Comparison of ENCODE assay signal across 22 mouse cellular contexts in the genomic region with DNA sequence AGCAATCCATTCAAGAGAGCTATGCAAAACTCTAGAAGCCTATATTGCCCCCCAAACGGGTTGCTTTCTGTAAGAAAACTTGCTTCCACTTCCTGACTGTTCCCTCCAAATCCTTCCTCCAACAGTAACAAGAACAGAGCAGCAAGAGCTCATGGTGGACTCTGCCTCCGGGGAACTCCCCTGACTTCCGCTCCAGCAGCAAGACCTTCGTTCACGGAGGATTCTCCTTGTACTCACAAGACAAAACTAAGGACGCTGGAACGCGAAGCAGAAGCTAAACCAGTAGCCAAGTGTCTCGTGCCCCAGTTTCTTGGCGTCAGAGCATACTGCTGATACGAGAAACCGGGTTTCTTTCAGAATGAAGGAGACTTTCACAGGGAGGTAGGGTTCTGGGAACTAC. TPM values are rescaled to one million over a fixed set of nuclear protein-coding genes. Genes with fewer than 3 reads are reported as not detected.
DNase-seq lines count a peak whose midpoint lies in the region; ATAC-seq and TF ChIP-seq lines count a peak whose summit lies in the region.
"Had no signal": no experiment of that assay in that cellular context is flagged by ENCODE, and none has a peak within 500 bp of the region (broad histone marks: within the 10 kb centered on the region; RNA-seq: fewer than 3 reads in every experiment).

No protein-coding gene starts in this region.

- no peak for DNase-seq in frontal cortex, postnatal 25 days (ENCODE audit: low spot score in 2 of 2)
- no peak for DNase-seq in limb, embryonic 10.5 days (ENCODE audit: low spot score)
- peak; percentile 23 for DNase-seq in naive thymus-derived CD4-positive, alpha-beta T cell, adult 2 months (ENCODE audit: low read depth)
- no peak for DNase-seq in urinary bladder, postnatal 36 days (ENCODE audit: low spot score in 2 of 2)
- DNase-seq: adrenal gland, postnatal 25 days; cerebellum, postnatal 14 days; kidney, adult 18-20 months; kidney, postnatal 25 days; liver; lung, embryonic 14.5 days; right cerebral cortex, postnatal 25 days had no signal

- no peak for TF ChIP-seq CTCF in bone marrow, adult 2 months (IDR thresholded peaks at IDR 0.05; ENCODE audit: control insufficient read depth, insufficient read depth, low read length)

- no peak overlapping the region for H3K4me2 ChIP-seq in limb, embryonic 13.5 days (replicated peaks)
- H3K4me2 ChIP-seq in midbrain, embryonic 13.5 days (replicated peaks), result no peak overlapping the region
- H3K4me2 ChIP-seq: heart, embryonic 15.5 days; hindbrain, embryonic 14.5 days; lung, embryonic 14.5 days; midbrain, embryonic 12.5 days; neural tube, embryonic 15.5 days had no signal

- H3K9ac ChIP-seq in limb, embryonic 13.5 days, result no peak overlapping the region
- no peak overlapping the region for H3K9ac ChIP-seq in midbrain, embryonic 13.5 days (replicated peaks)
- H3K9ac ChIP-seq: heart, embryonic 15.5 days; hindbrain, embryonic 14.5 days; lung, embryonic 14.5 days; midbrain, embryonic 12.5 days; neural tube, embryonic 15.5 days had no signal

- H3K36me3 ChIP-seq in limb, embryonic 13.5 days, result no peaks in the 10 kb centered on the region
- no peaks in the 10 kb centered on the region for H3K36me3 ChIP-seq in limb, embryonic 10.5 days
- no peaks in the 10 kb centered on the region for H3K36me3 ChIP-seq in midbrain, embryonic 13.5 days
- H3K36me3 ChIP-seq: heart, embryonic 15.5 days; midbrain, embryonic 12.5 days; neural tube, embryonic 15.5 days had no signal

- H3K27me3 ChIP-seq in limb, embryonic 13.5 days, result no peaks in the 10 kb centered on the region
- H3K27me3 ChIP-seq in limb, embryonic 10.5 days (ENCODE audit: low read depth, poor library complexity, severe bottlenecking), result no peaks in the 10 kb centered on the region
- H3K27me3 ChIP-seq in midbrain, embryonic 13.5 days, result no peaks in the 10 kb centered on the region
- H3K27me3 ChIP-seq: CH12.LX; heart, embryonic 15.5 days; midbrain, embryonic 12.5 days; neural tube, embryonic 15.5 days had no signal

- ATAC-seq in frontal cortex, adult (ENCODE audit: low TSS enrichment), result peak; percentile 41; the same call in 1 of the 2 replicates
- ATAC-seq in limb, embryonic 13.5 days (ENCODE audit: low FRiP score, low read depth), result no peak
- ATAC-seq in midbrain, embryonic 13.5 days, result no peak

- H3K4me3 ChIP-seq in limb, embryonic 13.5 days, result no peak overlapping the region
- no peak overlapping the region for H3K4me3 ChIP-seq in limb, embryonic 10.5 days
- H3K4me3 ChIP-seq in bone marrow, adult 2 months (replicated peaks; ENCODE audit: control insufficient read depth, low read depth, low read length), result peak overlapping the region; percentile 17
- no peak overlapping the region for H3K4me3 ChIP-seq in midbrain, embryonic 13.5 days (replicated peaks)
- H3K4me3 ChIP-seq: heart, embryonic 15.5 days; midbrain, embryonic 12.5 days; neural tube, embryonic 15.5 days had no signal

- WGBS in limb, embryonic 13.5 days, result 71% methylated on average over 12 of the region's 12 CpGs
- 73% methylated on average over 12 of the region's 12 CpGs for WGBS in limb, embryonic 10.5 days
- WGBS in bone marrow, adult 2 months, result 43% methylated on average over 12 of the region's 12 CpGs
- WGBS in midbrain, embryonic 13.5 days, result 78% methylated on average over 12 of the region's 12 CpGs

- TF ChIP-seq POLR2A in bone marrow, adult 2 months (IDR thresholded peaks at IDR 0.05; ENCODE audit: borderline replicate concordance, control insufficient read depth, low read depth, low read length), result no peak

- peak overlapping the region; percentile 10; the same call in 1 of the 2 replicates for H3K27ac ChIP-seq in limb, embryonic 13.5 days
- H3K27ac ChIP-seq in limb, embryonic 10.5 days, result no peak overlapping the region
- H3K27ac ChIP-seq in bone marrow, adult 2 months (ENCODE audit: control insufficient read depth, insufficient read depth, low read depth, low read length, poor library complexity), result no peak overlapping the region
- H3K27ac ChIP-seq in midbrain, embryonic 13.5 days, result no peak overlapping the region
- H3K27ac ChIP-seq: heart, embryonic 15.5 days; hindbrain, embryonic 14.5 days; macrophage; midbrain, embryonic 12.5 days; neural tube, embryonic 15.5 days had no signal

- H3K9me3 ChIP-seq in limb, embryonic 13.5 days, result no peaks in the 10 kb centered on the region
- H3K9me3 ChIP-seq in limb, embryonic 10.5 days (replicated peaks), result no peaks in the 10 kb centered on the region
- H3K9me3 ChIP-seq in midbrain, embryonic 13.5 days, result no peaks in the 10 kb centered on the region
- H3K9me3 ChIP-seq: heart, embryonic 15.5 days; midbrain, embryonic 12.5 days; neural tube, embryonic 15.5 days had no signal

- H3K4me1 ChIP-seq in limb, embryonic 13.5 days, result peaks cover 11% of the 10 kb centered on the region
- H3K4me1 ChIP-seq in limb, embryonic 10.5 days, result no peaks in the 10 kb centered on the region
- no peaks in the 10 kb centered on the region for H3K4me1 ChIP-seq in bone marrow, adult 2 months (ENCODE audit: control insufficient read depth, insufficient read depth, low read length)
- no peaks in the 10 kb centered on the region for H3K4me1 ChIP-seq in midbrain, embryonic 13.5 days (replicated peaks)
- H3K4me1 ChIP-seq: heart, embryonic 15.5 days; midbrain, embryonic 12.5 days; neural tube, embryonic 15.5 days had no signal

RNA-seq across cellular contexts. Expression of a gene that starts 50.7 kb away (rescaled TPM):
- not detected in 2 replicates for polyA plus RNA-seq in limb, embryonic 13.5 days (2015; fragmentation: Nextera tagmentation; extraction: Ambion mirVana)
- polyA plus RNA-seq in limb, embryonic 10.5 days (2016; fragmentation: Nextera tagmentation; extraction: Ambion mirVana), result not detected in 2 replicates
- polyA plus RNA-seq in bone marrow, adult 2 months (2011; ENCODE audit: insufficient read depth, insufficient read length, low replicate concordance, missing spikeins), result not detected in 2 replicates
- not detected in 2 replicates for polyA plus RNA-seq in midbrain, embryonic 13.5 days (2015; fragmentation: Nextera tagmentation; extraction: Ambion mirVana)
- polyA plus RNA-seq: forebrain, embryonic 11.5 days; heart, embryonic 15.5 days; hindbrain, embryonic 14.5 days; lung, embryonic 14.5 days; macrophage; midbrain, embryonic 12.5 days; neural tube, embryonic 15.5 days had no signal
